24 mouse cellular contexts compared by ENCODE assay signal in the genomic region with DNA sequence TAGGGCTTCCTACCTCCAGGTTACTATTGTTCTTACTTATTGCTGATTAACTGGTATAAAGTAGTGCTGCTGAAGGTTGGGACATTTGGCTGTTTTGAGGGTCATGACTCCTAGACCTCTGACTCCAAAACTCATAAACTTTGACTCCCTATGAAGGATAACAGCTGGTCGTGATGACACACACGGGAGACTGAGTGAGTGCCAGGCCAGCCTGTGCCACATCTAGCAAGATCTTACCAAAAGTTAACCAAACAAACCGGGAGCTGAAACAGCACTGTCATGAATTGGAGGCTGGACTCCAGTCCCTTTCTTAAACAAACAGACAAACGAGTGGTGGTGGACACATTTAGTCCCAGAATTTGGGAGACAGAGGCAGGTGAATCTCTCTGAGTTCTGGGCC.
"Had no signal": no experiment of that assay in that cellular context is flagged by ENCODE, and none has a peak within 500 bp of the region (broad histone marks: within the 10 kb centered on the region; RNA-seq: fewer than 3 reads in every experiment).

No protein-coding gene starts in this region.

- H3K4me3 ChIP-seq: intestine, embryonic 15.5 days; neural tube, embryonic 12.5 days had no signal

- H3K27me3 ChIP-seq: intestine, embryonic 15.5 days; limb, embryonic 12.5 days; limb, embryonic 15.5 days; stomach, embryonic 15.5 days had no signal

- DNase-seq: kidney, adult 11 months; kidney, adult 8-10 months; kidney, postnatal 10 days; kidney, postnatal 36 days; layer of hippocampus, postnatal 36 days; left cerebral cortex, postnatal 4 days; lung, adult 2 months; lung, postnatal 14 days; lung, postnatal 4 days; right cerebral cortex, adult 18-20 months; right cerebral cortex, postnatal 14 days; right cerebral cortex, postnatal 4 days; thymus, postnatal 25 days had no signal

- ATAC-seq: intestine, embryonic 15.5 days; liver, embryonic 12.5 days; midbrain, embryonic 16.5 days had no signal

- H3K27ac ChIP-seq: intestine, embryonic 15.5 days; kidney, embryonic 15.5 days; liver, embryonic 15.5 days; midbrain, embryonic 12.5 days; neural tube, embryonic 12.5 days; neural tube, embryonic 15.5 days had no signal

- H3K36me3 ChIP-seq: intestine, embryonic 15.5 days; limb, embryonic 15.5 days; liver, embryonic 12.5 days; liver, embryonic 15.5 days; midbrain, embryonic 12.5 days; neural tube, embryonic 12.5 days; neural tube, embryonic 15.5 days; stomach, embryonic 15.5 days had no signal

- H3K9me3 ChIP-seq: intestine, embryonic 15.5 days; kidney, embryonic 15.5 days; limb, embryonic 12.5 days; limb, embryonic 15.5 days; liver, embryonic 12.5 days; liver, embryonic 15.5 days; midbrain, embryonic 12.5 days; neural tube, embryonic 12.5 days; neural tube, embryonic 15.5 days; stomach, embryonic 15.5 days had no signal

- H3K9ac ChIP-seq: limb, embryonic 15.5 days; liver, embryonic 15.5 days; neural tube, embryonic 15.5 days had no signal
